Mouse (Mus musculus) liver, postnatal 0 days (tissue): ENCODE data around the gene Dnaaf5. TPM values are rescaled to one million over a fixed set of nuclear protein-coding genes. Genes with fewer than 3 reads are reported as not detected.

ENCODE experiments used
- ATAC-seq: fragments of 200-750 bp; cut with Nextera tagmentation; 2 replicates; pipeline ENCODE4 v1.8.0; 2017; ENCODE audit warnings: mild to moderate bottlenecking, moderate library complexity
- DNase-seq: peaks from one replicate; pipeline ENCODE4 v3.0.0-alpha.2; 2016
- H3K27ac ChIP-seq: fragments of 300-500 bp; sonication (generic); 2 replicates; pipeline ENCODE4 v1.5.1; 2014; ENCODE audit warnings: antibody characterized with exemption, moderate library complexity, mild to moderate bottlenecking, low read depth
- H3K27me3 ChIP-seq: fragments of 300-500 bp; sonication (generic); 2 replicates; pipeline ENCODE4 v1.6.1; 2014; ENCODE audit warnings: low read length, control low read depth, mixed read lengths; ENCODE audit not compliant: insufficient read depth
- H3K36me3 ChIP-seq: fragments of 300-500 bp; sonication (generic); replicated peaks from 2 replicates; pipeline ENCODE4 v1.6.1; 2014; ENCODE audit warnings: mild to moderate bottlenecking, control low read depth, low read length, moderate library complexity, mixed read lengths; ENCODE audit not compliant: insufficient read depth
- H3K4me1 ChIP-seq: fragments of 300-500 bp; sonication (generic); 2 replicates; pipeline ENCODE4 v1.6.1; 2014; ENCODE audit warnings: antibody characterized with exemption, mild to moderate bottlenecking, control low read depth; ENCODE audit not compliant: insufficient read depth
- H3K4me2 ChIP-seq: fragments of 300-500 bp; sonication (generic); 2 replicates; pipeline ENCODE4 v1.6.1; 2014; ENCODE audit warnings: low read depth, mild to moderate bottlenecking, low read length, moderate library complexity, mixed read lengths
- H3K4me3 ChIP-seq: fragments of 300-500 bp; sonication (generic); 2 replicates; pipeline ENCODE4 v1.5.1; 2014; ENCODE audit warnings: low read depth, low read length
- H3K9ac ChIP-seq: fragments of 300-500 bp; sonication (generic); replicated peaks from 2 replicates; pipeline ENCODE4 v1.6.1; 2014; ENCODE audit warnings: mild to moderate bottlenecking, moderate library complexity
- H3K9me3 ChIP-seq: fragments of 300-500 bp; sonication (generic); 2 replicates; pipeline ENCODE4 v1.6.1; 2016; ENCODE audit warnings: mild to moderate bottlenecking, control low read depth, low read length, mixed read lengths
- CTCF ChIP-seq: sonication (generic); IDR thresholded peaks from 2 replicates; pipeline ENCODE4 v1.5.1; 2016; ENCODE audit warnings: antibody characterized with exemption, low read depth
- EP300 ChIP-seq: IDR thresholded peaks from 2 replicates; pipeline ENCODE4 v1.6.1; 2016; ENCODE audit warnings: antibody characterized with exemption, low read depth, mild to moderate bottlenecking
- WGBS: fragments of 180-500 bp; shearing (Covaris S2); extraction: QIAGEN DNeasy Blood & Tissue Kit; methylation state at CpG from one replicate; pipeline ENCODE4 v1.1.7; 2014; ENCODE audit not compliant: insufficient replicate concordance; 5-methylcytosine and 5-hydroxymethylcytosine counted together
- polyA plus RNA-seq: library from polyadenylated mRNA; unstranded; fragments of >200 nt; fragmentation: Nextera tagmentation; extraction: Ambion mirVana; gene quantifications from 2 replicates; pipeline ENCODE4 v1.2.1, GENCODE M21; 2015

The Dnaaf5 gene
- polyA plus RNA-seq, 1 experiment from 2014 or later, result 1.4 TPM

DNA sequence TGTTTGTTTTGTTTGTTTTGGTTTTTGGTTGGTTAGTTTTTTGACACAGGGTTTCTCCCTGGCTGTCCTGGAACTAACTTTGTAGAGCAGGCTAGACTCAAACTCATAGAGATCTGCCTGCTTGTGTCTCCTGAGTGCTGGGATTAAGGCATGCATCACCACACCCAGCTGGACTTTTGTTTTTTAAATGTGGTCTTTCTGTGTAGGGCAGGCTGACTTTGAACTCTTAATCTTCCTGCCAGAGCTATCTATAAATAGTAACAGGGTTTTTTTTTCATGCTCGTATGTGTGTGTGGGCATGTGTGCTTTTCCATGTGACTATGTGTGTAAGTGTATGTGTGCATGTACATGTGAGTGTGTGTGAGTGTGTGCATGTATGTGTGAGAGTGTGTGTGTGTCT lies 17.5 kb downstream of the Dnaaf5 start:
- DNase-seq, result no peak
- no peaks in the 10 kb centered on the region for H3K27me3 ChIP-seq
- no peak overlapping the region for H3K4me2 ChIP-seq
- WGBS, result 48% methylated on average over 1 of the region's 1 CpGs
- 0 out of 2 replicates have a peak overlapping the region, but pooled peaks have one; percentile 57 for H3K27ac ChIP-seq
- no peaks in the 10 kb centered on the region for H3K9me3 ChIP-seq
- H3K4me3 ChIP-seq, result no peak overlapping the region
- H3K4me1 ChIP-seq, result no peaks in the 10 kb centered on the region
- TF ChIP-seq CTCF (no peak), EP300 (no peak)
- no peak; the same call in 1 of the 2 replicates for ATAC-seq
- peaks cover 21% of the 10 kb centered on the region for H3K36me3 ChIP-seq
- no peak overlapping the region for H3K9ac ChIP-seq

GRCm38 (mm10) chr5:139171929-139172328 lies 21.9 kb downstream of the Dnaaf5 start:
- no peaks in the 10 kb centered on the region for H3K4me1 ChIP-seq
- 82% methylated on average over 4 of the region's 4 CpGs for WGBS

DNA sequence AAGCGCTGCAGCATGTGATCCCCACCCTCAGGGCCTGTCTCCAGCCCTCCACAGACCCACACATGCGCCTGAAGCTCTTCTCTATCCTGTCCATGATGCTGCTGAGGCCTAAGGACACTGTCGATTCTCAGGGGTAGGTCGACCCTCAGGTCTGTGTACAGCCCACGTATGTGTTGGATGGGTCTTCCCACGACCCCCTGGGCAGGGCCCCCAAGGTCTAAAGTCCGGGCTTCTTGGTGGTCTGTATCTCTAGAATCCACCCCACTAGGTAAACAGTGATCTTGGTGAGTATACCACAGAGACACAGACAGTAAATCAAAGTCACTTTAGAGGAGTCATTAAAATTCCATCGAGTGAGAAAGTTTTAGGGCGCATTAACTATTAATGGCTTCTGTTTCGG lies 24.1 kb downstream of the Dnaaf5 start:
- WGBS, result 59% methylated on average over 10 of the region's 10 CpGs
- no peaks in the 10 kb centered on the region for H3K27me3 ChIP-seq
- no peak overlapping the region for H3K27ac ChIP-seq

More at GRCm38 (mm10) chr5:139171929-139172328, 21.9 kb downstream of the Dnaaf5 start:
- TF ChIP-seq EP300 (no peak), CTCF (no peak)
- Histone ChIP-seq H3K4me3 (no peak overlapping the region), H3K9ac (no peak overlapping the region), H3K27ac (no peak overlapping the region), H3K36me3 (peaks cover 20% of the 10 kb centered on the region), H3K4me2 (no peak overlapping the region), H3K9me3 (no peaks in the 10 kb centered on the region), H3K27me3 (no peaks in the 10 kb centered on the region)
- no peak for ATAC-seq
- no peak for DNase-seq

DNA sequence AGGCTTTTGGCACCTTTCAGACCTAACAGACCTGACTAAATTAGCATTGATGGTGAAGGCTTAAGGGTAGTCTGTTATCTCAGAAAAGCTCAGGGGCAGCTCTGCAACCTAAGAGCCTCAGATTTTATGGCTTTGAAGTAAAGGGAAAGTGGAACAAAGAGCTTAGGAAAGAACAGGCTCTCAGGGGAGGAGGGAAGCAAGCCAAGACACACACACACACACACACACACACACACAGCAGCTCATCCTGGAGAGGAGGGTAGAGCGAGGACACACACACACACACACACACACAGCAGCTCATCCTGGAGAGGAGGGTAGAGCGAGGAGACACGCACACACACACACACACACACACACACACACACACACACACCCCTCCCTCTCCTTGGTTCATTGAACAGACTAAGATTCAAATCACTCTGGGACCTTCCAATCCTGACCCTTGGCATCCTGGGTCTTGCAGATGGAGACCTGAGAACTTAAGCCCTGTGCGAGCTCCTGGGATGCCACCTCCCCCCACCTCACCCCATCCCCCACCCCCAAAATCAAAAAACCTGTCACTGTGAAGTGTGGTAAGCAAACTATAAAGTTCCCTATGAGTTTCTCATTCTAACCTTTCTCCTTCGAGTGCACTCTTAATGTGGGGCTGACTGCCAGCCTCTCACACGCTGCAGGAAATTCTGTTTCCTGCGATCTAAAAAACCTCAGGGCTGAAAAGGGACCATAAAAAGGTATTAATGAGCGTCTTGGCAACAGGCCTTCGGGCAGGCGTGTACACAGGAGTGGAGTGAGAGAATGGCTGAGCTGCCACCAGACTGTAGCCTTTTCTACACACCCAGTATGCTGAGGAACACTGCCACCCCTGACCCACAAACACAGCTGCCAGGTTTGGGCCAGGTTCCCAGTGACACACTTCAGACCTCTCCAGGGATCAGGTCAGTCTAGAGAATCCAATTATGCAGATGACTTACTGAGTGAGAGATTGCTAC lies 24.8 kb downstream of the Dnaaf5 start:
- H3K27ac ChIP-seq, result no peak overlapping the region
- H3K9ac ChIP-seq, result no peak overlapping the region
- ATAC-seq, result no peak
- no peaks in the 10 kb centered on the region for H3K9me3 ChIP-seq
- WGBS, result 60% methylated on average over 10 of the region's 10 CpGs
- no peaks in the 10 kb centered on the region for H3K27me3 ChIP-seq
- no peak for DNase-seq
- H3K4me3 ChIP-seq, result no peak overlapping the region
- peaks cover 20% of the 10 kb centered on the region for H3K36me3 ChIP-seq
- TF ChIP-seq EP300, result no peak
- TF ChIP-seq CTCF, result no peak
- no peak overlapping the region for H3K4me2 ChIP-seq
- no peaks in the 10 kb centered on the region for H3K4me1 ChIP-seq

More for the DNA sequence above, 24.1 kb downstream of the Dnaaf5 start:
- no peak overlapping the region for H3K9ac ChIP-seq
- no peak overlapping the region for H3K4me2 ChIP-seq
- no peak for ATAC-seq
- peaks cover 20% of the 10 kb centered on the region for H3K36me3 ChIP-seq
- H3K4me1 ChIP-seq, result no peaks in the 10 kb centered on the region
- no peak for TF ChIP-seq EP300
- no peak for TF ChIP-seq CTCF
- no peak overlapping the region for H3K4me3 ChIP-seq
- no peak for DNase-seq
- no peaks in the 10 kb centered on the region for H3K9me3 ChIP-seq

GRCm38 (mm10) chr5:139178895-139179631 lies 29.0 kb downstream of the Dnaaf5 start:
- H3K4me3 ChIP-seq, result no peak overlapping the region
- TF ChIP-seq CTCF (peak; percentile 98), EP300 (no peak)
- peaks cover 18% of the 10 kb centered on the region for H3K36me3 ChIP-seq
- DNase-seq, result peak; percentile 88
- ATAC-seq, result peak; percentile 81
- H3K27me3 ChIP-seq, result no peaks in the 10 kb centered on the region
- H3K27ac ChIP-seq, result no peak overlapping the region
- H3K4me1 ChIP-seq, result no peaks in the 10 kb centered on the region
- no peaks in the 10 kb centered on the region for H3K9me3 ChIP-seq
- no peak overlapping the region for H3K9ac ChIP-seq
- WGBS, result 22% methylated on average over 11 of the region's 11 CpGs
- no peak overlapping the region for H3K4me2 ChIP-seq

- H3K9me3 ChIP-seq, result no peaks in the 10 kb centered on the region
- WGBS, result 88% methylated on average over 2 of the region's 2 CpGs
- DNase-seq (no peak), ATAC-seq (no peak)
- no peak overlapping the region for H3K4me2 ChIP-seq
- TF ChIP-seq CTCF (no peak), EP300 (no peak)
- H3K9ac ChIP-seq, result no peak overlapping the region
- H3K27me3 ChIP-seq, result no peaks in the 10 kb centered on the region
- H3K4me3 ChIP-seq, result no peak overlapping the region
- no peak overlapping the region for H3K27ac ChIP-seq
- no peaks in the 10 kb centered on the region for H3K4me1 ChIP-seq
- peaks cover 23% of the 10 kb centered on the region for H3K36me3 ChIP-seq
Observed at GRCm38 (mm10) chr5:139183131-139183530, 33.1 kb downstream of the Dnaaf5 start.
